Mouse (Mus musculus) embryonic facial prominence, embryonic 15.5 days (tissue): ENCODE results near the gene Bcl2a1b. TPM values are rescaled to one million over a fixed set of nuclear protein-coding genes. Genes with fewer than 3 reads are reported as not detected.

Experiments used
- ATAC-seq: fragments of 200-750 bp; cut with Nextera tagmentation; 2 replicates; pipeline ENCODE4 v1.8.0; 2017; ENCODE audit warnings: low read depth, moderate TSS enrichment; ENCODE audit not compliant: insufficient number of reproducible peaks, low FRiP score, low TSS enrichment
- H3K27ac ChIP-seq: fragments of 300-500 bp; sonication (generic); replicated peaks from 2 replicates; pipeline ENCODE4 v1.5.1; 2015; ENCODE audit warnings: mild to moderate bottlenecking, inconsistent platforms
- H3K27me3 ChIP-seq: fragments of 300-500 bp; sonication (generic); 2 replicates; pipeline ENCODE4 v1.6.1; 2015; ENCODE audit warnings: inconsistent platforms
- H3K36me3 ChIP-seq: fragments of 300-500 bp; sonication (generic); 2 replicates; pipeline ENCODE4 v1.6.1; 2015; ENCODE audit warnings: mild to moderate bottlenecking, inconsistent platforms
- H3K4me1 ChIP-seq: fragments of 300-500 bp; sonication (generic); 2 replicates; pipeline ENCODE4 v1.6.1; 2015; ENCODE audit warnings: inconsistent platforms
- H3K4me2 ChIP-seq: fragments of 300-500 bp; sonication (generic); replicated peaks from 2 replicates; pipeline ENCODE4 v1.6.1; 2015; ENCODE audit warnings: mild to moderate bottlenecking, inconsistent platforms
- H3K4me3 ChIP-seq: fragments of 300-500 bp; sonication (generic); replicated peaks from 2 replicates; pipeline ENCODE4 v1.5.1; 2015; ENCODE audit warnings: mild to moderate bottlenecking, inconsistent platforms
- H3K9ac ChIP-seq: fragments of 300-500 bp; sonication (generic); 2 replicates; pipeline ENCODE4 v1.6.1; 2015; ENCODE audit warnings: inconsistent platforms
- H3K9me3 ChIP-seq: fragments of 300-500 bp; sonication (generic); replicated peaks from 2 replicates; pipeline ENCODE4 v1.6.1; 2016; ENCODE audit warnings: inconsistent platforms
- whole genome bisulfite sequencing: fragments of 180-500 bp; shearing (Covaris S2); methylation state at CpG from one replicate; pipeline ENCODE4 v1.1.7; 2015; 5-methylcytosine and 5-hydroxymethylcytosine counted together
- polyA plus RNA-seq: library from polyadenylated mRNA; unstranded; fragments of >200 nt; fragmentation: Nextera tagmentation; extraction: Ambion mirVana; gene quantifications from 2 replicates; pipeline ENCODE4 v1.2.1, GENCODE M21; 2015

The Bcl2a1b gene
- polyA plus RNA-seq, 1 experiment from 2014 or later = 1.0 TPM

- no peaks in the 10 kb centered on the region for H3K27me3 ChIP-seq
- H3K27ac ChIP-seq = no peak overlapping the region
- H3K4me3 ChIP-seq = no peak overlapping the region
- no peak overlapping the region for H3K4me2 ChIP-seq
- H3K9me3 ChIP-seq = no peaks in the 10 kb centered on the region
- no peak for ATAC-seq
- no peaks in the 10 kb centered on the region for H3K36me3 ChIP-seq
- 72% methylated on average over 2 of the region's 2 CpGs for WGBS
- H3K9ac ChIP-seq = no peak overlapping the region
- no peaks in the 10 kb centered on the region for H3K4me1 ChIP-seq
Measured at GRCm38 (mm10) chr9:89253400-89253799, 54.4 kb downstream of the Bcl2a1b start.

GRCm38 (mm10) chr9:89256556-89257335, 57.7 kb downstream of the Bcl2a1b start:
- H3K4me3 ChIP-seq = no peak overlapping the region
- 83% methylated on average over 12 of the region's 12 CpGs for WGBS
- no peak overlapping the region for H3K27ac ChIP-seq
- no peaks in the 10 kb centered on the region for H3K4me1 ChIP-seq
- no peaks in the 10 kb centered on the region for H3K9me3 ChIP-seq
- H3K36me3 ChIP-seq = no peaks in the 10 kb centered on the region
- ATAC-seq = no peak
- H3K9ac ChIP-seq = no peak overlapping the region
- H3K4me2 ChIP-seq = no peak overlapping the region
- no peaks in the 10 kb centered on the region for H3K27me3 ChIP-seq

Other genes starting within 250 kb of the Bcl2a1b start
- gene Bcl2a1a, start 242.3 kb upstream of the Bcl2a1b start, polyA plus RNA-seq = 0.63 and 0.81 TPM in 2 replicates
- gene Trim43b, start 106.4 kb upstream of the Bcl2a1b start, polyA plus RNA-seq = not detected in 2 replicates
- 0.37 and 1.0 TPM in 2 replicates for gene Gm29094, start 170 bp downstream of the Bcl2a1b start, polyA plus RNA-seq
- gene Mthfs, start 11.5 kb downstream of the Bcl2a1b start, polyA plus RNA-seq = 27.0 and 33.1 TPM in 2 replicates